Mouse (Mus musculus) retina, adult 2 months (tissue): ENCODE results near the gene Slc25a21.

Experiments
- DNase-seq: peaks from one replicate; pipeline ENCODE4 v3.0.0-alpha.2; 2012; ENCODE audit warnings: low read depth, low spot score

Gene Slc25a21

DNA sequence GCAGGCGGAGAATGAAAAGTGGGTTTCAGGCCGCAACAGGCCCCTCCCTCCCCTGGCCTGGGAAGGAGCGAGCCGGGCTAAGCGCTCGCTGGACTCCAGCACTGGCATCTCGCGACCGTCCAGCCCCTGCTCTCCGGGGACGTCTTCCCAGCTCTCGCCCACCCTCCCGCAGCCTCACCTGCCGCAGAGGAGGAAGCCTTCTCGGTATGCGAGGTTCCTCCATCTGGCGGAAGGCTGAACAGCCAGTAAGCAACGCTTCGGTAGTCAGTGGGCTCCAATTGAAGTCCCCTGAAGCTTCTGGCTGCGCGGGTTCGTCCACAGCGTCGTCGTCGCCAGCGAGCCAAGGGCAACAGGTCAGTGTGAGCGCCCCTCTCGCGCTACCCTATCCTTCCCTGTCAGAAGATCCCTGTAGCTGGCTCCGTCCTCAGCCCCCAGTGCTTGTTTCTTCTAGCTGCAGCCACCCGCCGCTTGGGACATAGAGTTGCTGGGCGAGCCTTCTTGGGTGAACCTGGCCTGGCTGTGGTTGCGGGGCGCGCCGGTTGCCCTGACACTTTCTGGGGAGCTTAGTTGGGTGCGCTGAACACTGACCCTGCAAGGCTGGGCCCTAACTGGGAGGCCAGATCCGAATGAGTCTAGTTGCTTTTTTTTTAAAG lies 505.7 kb downstream of the Slc25a21 start, which contains the start of gene Pax9:
Gene Pax9 (plus strand): TSS at position 341 of the 653 bp plus-strand sequence.
- no peak for DNase-seq

DNA sequence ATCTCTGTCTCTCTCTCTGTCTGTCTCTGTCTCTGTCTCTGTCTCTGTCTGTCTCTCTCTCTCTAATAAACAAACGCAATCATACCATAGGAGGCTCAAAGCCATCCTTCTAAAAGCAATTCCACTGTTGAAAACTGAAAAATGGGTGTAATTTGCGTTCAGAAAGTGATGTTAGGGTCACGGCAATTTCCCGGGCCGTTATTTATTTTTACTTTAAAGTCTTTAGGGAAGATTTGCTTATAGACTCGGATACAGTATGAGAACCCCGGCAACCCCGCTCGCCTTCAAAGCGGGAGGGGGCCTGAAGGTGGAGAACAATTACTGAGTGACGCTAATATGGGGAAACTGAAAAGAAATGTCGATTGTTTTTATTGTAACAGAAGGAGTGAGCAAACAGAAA lies 506.3 kb downstream of the Slc25a21 start:
- no peak for DNase-seq

DNA sequence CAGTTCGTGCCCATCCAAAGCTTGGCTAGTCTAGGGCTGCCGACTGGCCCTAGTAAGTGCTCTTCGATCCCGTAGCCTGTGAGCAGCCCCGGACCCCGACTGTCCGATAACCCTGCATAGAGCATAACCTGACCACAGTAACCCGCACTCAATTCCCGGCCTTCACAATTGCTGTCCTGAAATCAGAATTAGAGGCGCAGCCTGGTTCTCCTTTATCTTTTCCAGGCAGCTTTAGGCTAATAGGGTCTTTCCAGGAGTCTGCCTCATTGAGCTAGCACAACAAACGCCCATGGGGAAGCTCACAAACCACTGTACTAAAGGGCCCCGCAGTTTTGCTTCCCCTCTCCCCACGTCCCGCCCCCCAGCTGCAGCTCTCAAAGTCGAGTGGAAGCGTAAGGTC lies 506.9 kb downstream of the Slc25a21 start:
- no peak for DNase-seq

DNA sequence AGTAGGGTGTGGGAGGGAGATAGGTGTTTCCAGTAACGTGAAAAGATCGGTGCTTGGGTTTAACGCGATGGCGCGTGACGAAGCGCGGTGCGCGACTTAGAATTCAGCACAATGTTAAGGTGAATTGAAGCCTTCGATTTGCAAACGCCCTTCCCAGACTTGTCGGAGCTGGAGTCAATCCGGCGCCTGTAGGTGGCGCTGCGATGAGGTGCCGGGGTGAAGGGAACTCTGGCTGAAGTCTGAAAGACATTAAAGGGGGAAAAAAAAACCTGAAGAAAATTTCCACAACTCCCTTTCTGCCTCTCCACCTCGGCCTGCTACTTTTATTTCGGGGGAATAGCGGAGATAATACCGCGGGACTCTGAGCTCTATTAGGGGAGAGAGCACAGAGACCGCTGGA lies 507.5 kb downstream of the Slc25a21 start:
- no peak for DNase-seq

DNA sequence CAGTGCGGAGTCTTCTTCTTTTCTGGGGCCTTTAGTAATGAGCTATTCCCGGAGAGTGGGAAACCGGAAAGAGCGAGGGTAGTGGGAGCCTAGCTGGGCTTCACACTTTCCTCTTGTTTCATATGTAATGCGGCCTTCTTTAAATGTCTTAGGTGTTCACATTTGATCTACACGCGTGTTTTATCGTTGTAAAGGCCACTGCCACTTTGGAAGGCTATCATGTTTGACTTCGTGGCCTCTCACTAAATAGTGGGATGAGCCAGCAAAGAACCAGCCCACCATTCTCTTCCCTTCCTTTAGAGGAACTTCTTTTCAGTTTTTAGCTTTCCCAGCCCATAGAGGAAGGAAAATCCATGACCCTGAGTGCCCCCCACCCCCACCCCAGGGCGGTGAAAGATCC lies 507.9 kb downstream of the Slc25a21 start:
- no peak for DNase-seq

DNA sequence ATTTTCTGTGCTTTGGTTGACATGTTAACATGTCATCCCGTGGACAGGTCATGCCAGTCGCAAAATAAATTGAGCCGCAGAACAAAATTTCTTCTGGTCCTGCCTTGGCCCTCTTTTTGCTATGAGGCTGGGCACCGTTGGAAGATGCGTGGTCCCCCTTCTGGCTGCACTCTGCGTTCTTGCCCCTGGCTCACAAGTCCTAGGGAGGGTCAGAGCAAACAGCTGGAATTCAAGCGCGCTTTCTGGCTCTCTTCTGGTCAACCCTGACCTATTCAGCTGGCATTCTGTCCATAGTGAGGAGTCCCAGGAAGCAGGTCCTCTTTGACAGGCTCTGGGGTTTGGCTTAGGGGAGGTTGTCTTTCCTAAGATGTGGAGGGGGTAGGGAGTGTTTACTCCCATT lies 508.4 kb downstream of the Slc25a21 start:
- DNase-seq = no peak

DNA sequence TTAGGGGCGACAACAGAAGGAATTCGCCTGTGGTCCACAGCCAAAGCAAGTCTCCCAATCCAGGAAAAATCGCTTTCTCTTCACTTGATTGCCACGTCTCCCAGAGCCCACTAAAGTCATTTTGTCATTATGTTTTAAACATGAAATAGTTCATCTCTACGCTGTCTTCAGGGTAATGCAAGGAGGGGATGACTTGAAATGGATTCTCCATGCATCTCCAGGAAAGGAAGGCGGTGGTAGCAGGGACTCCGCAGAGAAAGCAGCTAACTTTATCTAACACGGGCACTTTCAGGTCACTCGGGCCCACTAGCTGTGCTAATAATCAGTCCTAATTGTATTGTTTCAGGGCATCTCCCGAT lies 508.8 kb downstream of the Slc25a21 start:
- DNase-seq = no peak

DNA sequence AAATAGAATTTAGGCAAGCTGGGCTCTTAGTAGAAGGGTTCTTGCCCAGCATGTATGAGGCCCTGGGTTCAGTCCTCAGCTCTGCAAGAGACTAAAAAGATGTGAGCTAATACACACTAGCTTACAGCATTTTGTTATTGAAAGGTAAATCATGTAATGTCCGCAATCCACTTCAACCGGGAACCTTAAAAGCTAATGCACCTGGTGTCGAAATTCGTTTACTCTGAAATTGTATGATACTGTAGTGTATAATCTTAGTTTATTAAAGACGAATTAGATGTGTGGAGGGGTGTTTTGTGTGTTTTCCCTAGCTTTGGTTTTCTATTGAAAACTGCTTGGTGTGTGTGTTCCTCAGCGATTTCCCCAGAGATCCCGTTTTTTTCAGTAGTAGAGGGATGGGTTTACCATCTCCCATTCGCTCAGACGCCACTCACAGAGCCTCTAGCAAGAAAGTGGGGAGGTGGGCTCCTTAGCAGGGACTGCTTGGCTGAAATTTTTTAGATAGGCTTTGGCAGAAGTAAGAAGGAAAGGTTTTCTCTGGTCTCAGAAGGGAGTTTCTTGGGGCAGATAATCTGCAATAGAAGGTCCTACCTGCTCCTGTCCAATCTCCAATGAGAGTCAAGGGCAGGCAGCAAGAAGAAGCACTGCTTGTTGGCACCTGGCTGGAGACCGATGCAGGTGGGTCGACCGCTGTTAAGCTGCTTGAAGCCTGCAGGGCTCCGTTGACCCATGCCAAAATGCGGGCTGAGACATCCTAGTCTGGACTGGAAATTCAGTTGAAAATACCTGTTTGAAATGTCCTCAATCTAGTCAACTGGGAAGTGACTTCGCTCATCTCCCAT lies 509.4 kb downstream of the Slc25a21 start:
- DNase-seq = no peak

DNA sequence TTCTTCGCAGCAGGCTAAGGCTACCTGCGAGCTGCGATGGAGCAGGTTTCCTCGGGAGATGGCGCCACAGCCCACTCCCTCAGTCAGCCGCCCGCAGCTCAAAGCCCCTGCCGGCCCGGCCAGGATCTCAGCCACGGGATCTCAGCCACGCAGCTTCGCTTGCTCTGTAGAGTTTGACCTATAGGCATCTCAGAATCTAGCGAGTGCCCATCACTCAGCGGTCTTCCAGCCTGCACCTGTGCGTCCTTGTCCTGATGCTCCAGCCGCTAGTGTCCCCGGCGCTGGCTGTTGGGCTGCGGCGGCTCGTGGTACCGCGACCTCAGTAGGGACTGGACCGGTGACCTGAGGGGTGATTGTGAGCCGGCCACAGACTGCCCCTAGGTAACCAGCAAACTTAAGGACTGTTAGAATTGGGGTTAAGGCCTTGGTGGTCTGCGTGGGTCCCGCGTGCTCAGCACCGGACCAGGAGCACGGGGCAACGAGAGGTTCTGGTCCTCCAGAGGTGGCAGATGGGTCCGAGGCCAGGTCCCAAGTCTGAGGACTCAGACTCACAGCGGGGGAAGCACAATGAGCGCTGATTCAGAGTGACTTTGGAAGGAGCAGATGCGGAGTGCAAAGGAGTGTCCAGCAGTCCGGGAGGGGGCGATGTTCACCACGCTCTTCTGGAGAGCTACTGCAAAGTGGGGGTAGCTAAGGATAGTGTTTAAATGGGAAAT lies 516.0 kb downstream of the Slc25a21 start:
- no peak for DNase-seq

DNA sequence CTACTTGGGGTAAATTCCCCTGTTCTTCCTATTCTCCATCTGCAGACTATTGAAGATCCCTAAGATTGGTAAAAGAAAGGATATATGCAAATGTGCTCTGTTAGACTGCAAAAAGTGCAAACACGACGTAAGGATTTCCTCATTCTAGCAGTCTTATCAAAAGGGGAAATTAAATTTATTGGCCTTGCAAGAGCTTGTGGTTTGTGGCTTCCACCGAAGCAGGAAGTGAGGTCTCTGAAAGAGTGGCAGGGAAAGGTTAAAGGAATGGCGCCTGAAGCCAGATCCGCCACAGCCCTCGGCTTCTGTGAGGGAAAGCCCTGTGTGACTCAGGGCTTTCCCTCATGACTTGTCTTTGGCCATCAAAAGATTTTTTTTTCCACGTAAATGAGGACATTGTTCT lies 519.7 kb downstream of the Slc25a21 start:
- DNase-seq = no peak

DNA sequence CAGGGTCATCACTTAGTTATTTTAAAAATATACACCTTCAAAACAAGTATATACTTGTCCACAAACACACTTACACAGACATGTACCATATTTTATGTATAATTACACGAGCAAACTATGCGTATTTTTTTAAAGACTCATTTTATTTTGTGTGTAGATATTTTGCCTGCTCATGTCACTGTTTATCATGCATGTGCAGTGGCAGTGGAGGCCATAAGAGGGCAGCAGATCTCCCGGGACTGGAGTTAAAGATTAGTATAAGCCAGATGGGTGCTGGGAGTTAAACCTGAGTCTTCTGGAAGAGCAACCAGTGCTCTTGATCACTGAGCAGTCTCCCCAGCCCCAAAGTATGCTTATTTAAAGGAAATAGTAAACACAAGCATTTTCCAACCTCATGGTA lies 522.5 kb downstream of the Slc25a21 start:
- DNase-seq = no peak

DNA sequence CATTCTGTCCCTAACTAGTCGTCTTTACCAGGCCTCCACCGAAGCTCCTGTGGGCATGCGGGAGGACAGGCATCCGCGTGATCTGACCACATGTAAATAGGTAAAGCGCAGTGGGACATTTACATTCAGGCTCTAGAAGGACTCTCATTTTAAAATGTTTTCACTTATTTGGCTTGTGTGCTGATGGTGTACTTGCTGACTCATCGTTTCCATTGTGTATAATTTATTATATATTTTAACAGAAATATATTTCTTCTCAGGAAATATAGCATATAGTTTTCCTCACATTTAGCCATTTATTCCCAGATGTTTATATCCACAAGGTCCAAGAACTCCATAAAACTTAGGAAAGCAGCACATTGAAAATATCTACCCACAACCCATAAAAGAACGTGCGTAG lies 526.5 kb downstream of the Slc25a21 start:
- no peak for DNase-seq

DNA sequence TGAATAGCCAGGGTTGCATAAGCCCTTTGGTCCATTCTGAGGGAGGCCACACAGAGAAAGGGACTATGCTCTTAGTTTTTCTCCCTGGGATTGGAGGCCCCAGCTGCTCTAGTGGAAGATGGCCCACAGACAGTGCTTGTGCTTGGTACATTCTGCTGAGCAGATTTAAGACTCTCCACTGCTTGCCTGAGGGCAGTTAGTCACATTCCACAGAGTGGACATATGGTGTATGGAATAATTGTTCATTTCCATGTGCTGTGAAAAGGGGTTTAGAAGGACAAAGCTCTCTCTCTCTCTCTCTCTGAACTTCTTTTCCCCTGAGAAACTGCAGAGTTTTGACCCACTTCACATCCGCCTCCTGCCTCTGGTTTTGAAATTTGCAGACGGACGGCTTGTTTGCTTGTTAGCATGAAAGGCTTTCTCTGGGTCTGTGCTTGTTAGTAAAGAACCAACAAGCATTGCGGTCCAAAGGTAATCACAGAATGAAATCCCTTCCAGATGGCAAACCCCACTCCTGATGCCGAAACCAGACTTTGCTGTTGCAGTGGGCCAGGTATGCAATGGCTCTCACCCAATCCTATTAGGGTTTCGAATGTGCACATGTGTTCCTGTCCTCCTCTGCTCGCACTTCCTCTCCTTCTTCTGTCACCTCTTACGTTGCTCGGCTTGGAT lies 527.7 kb downstream of the Slc25a21 start:
- DNase-seq = no peak
